Mouse (Mus musculus) megakaryocyte, embryonic 14.5 days (primary cell): ENCODE measurements around the gene Gucy2g.

Experiments
- FLI1 ChIP-seq: IDR thresholded peaks from 2 replicates; pipeline ENCODE4 v1.6.1; 2012; ENCODE audit warnings: low read length, inconsistent platforms, mixed read lengths
- GATA1 ChIP-seq: IDR thresholded peaks from 3 replicates; pipeline ENCODE4 v1.6.1; 2012; ENCODE audit warnings: mixed read lengths, low read length, inconsistent platforms, borderline replicate concordance

DNA sequence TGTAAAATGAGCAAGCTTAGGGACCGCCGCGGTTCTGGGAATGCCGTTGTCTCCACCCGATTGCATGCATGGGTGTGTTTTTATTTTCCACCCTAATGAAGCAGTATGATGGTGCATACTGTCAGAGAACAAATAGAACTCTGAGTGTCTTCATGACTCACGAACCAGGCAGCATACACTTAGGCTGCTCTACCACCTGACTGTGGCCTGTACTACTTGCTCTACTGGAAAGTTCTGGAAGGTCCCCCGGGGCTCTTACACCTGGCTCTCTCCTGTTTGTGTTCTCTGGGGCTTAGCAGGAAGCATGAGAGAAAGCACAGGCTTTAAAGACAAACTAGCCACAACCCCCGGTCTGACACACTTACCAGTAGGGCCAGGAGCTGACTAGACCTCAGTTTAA is 21.7 kb downstream of the Gucy2g start:
- no peak for TF ChIP-seq GATA1
- TF ChIP-seq FLI1: no peak
